Mouse (Mus musculus) fibroblast of lung, adult 2 months (primary cell): ENCODE measurements around the gene Man1a2.

Experiments
- DNase-seq: peaks from one replicate; pipeline ENCODE4 v3.0.0-alpha.2; 2011; ENCODE audit warnings: low read depth

Man1a2 gene

DNA sequence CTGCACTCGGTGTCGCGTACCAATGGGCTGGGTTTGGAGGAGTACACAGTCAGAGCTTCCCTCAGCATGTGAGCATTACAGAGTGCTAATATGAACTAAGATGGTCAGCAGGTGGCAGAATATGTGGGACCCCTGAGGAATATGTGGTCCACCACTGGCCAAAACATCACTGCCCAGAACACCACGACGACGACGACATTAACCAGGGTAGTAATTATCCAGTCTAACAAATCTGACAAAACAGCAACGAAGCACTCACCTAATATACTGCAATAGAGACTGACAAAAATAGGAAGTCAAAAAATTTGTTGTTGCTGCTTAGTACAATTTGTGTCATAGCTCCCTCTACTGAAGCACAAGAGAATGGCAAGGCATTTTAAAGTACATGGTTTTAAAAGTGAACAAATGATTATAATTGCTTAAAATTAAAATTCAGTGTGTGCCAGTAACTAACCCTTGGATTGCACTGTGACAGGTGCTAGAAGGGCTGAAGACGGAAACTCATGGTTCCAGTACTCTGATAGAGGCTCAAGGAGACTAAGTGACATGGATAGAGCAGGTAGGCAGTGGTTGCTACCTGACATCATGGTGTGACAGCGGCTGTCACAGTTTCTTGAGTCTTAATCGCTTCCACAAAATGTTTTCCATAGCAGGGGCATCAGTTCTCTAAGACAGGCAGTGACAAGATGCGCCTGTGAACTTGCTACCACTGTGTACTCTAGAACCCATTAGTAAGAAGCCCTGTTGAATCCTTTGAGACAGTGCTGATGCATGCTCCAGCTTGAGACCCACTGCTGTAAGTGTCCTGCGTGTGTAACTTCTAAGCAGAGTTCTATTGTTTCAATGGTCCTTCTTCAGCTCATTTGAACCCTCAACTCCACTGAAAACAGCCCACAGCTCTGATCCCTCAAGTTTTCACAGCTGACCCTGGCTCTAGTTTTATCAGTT, 116.6 kb downstream of the Man1a2 start:
- DNase-seq, result peak; percentile 17

DNA sequence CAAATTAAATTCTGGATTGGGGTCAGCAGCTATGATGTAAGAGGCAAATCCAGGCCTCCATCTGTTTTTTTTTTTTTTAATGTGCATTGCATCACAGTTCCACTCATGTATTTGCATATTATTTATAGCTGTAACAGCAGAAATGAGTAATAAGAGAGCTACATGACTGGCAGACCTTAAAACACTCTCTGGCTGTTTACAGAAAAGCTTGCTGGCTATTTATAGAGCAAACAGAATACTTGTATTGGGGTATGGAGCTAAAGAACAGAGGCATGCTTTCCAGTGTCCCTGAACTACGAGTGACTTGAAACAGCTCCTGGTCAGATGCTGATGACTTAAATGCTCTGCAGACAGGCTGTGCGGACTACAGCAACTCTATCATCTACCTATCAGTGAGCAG, 121.7 kb downstream of the Man1a2 start:
- DNase-seq, result no peak

DNA sequence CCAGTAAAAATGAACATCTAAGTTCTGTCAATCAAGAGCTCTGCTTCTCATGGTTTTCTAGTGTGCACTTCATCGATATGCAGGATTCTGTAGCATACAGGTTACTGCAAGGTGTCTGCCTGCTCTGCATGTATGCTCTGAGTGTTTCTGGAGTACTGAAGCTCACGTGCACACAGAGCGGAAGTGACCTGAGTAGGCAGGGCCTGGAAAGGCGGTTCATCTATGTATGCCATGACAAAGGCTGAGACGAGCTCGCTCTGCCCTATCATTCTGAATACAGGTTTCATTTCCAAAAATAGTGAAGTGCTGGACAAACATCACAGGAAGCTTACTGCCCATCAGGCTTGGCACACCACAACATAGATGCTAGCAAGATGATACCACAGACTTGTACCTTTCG, 122.8 kb downstream of the Man1a2 start:
- no peak for DNase-seq

DNA sequence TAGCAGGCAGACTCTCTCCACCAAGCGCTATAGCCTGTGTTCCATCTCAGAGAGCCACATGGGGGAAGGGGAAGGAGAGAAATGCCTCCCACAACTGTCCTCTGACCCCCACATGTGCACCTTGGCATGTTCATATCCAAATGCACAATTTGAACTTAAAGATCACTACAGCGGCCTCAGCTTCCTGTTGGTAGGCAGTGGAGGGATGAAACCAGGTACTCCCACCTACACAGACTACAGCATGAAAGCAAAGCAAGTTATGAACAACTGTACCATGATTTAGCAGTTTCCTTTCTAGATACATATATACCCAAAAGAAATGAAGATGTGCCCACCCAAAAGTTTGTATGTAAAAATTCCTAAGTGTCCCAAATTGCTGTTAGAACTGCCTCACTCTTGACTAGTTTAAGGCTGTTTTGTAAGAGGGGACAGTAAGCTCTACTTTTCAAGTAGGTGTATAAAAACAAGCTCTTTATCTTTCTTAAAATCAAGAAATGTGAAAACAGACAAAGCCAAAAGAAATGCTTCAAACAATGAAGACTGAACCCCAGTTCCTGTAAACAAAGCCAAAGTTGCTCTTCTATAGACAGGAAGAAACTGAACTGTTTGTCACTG, 123.6 kb downstream of the Man1a2 start:
- DNase-seq, result no peak

DNA sequence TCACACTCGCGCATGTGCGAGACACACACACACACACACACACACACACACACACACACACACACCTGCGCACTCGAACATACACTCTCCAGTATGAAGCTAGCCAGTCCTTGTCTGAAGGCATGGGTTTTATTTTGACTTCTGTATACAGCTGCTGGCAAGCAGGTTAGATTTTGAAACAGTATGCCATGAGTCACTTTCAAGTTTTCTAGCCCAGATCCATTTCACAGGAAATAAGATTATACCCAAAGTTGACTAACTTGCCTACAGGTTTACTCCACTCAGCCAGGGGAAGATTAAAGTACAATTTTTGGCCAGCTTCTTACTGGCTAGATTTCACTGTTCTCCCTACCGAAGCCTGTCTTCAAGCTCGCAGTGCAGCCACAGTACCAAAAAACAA, 125.9 kb downstream of the Man1a2 start:
- peak; percentile 37 for DNase-seq

DNA sequence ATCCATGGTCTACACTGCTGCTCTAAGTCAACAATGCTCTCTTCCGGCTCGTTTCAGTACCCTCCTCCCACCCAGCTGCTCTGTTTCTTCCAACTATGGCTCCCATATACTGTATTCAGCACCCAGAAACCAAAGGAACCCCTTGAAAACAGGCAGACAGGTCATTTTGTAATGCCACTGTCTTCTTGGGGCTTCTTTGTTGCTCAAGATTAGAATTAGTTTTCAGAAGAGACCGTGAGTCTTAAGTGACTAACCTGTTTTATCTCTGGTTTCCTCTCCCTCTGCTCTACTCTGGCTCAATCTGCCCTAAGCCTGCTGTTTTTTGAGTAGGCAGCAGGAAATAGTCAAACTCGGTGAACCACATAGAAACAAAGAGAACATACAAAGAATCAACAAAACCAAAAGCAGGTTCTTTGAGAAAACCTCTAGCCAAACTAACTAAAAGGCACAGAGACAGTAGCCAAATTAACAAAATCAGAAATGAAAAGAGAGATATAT, 127.0 kb downstream of the Man1a2 start:
- DNase-seq, result no peak

DNA sequence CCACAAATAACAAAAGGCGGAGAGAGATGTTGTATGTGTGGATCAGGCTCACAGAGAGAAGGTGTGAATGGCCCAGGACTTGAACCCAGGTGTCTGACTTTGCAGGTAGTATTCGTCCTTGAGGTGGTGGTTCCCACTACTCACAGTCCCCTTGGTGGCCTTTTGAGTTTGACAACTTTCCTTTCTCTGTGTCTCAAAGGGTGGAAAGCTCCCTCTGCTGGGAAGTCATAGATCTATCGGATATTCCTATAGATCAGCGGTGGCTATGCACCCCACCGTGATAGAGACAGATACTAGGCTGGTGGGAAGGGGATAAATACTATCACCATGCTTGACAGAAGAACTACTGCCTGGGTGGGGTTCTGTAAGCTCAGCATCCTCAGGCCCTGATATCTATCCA, 130.5 kb downstream of the Man1a2 start:
- no peak for DNase-seq

DNA sequence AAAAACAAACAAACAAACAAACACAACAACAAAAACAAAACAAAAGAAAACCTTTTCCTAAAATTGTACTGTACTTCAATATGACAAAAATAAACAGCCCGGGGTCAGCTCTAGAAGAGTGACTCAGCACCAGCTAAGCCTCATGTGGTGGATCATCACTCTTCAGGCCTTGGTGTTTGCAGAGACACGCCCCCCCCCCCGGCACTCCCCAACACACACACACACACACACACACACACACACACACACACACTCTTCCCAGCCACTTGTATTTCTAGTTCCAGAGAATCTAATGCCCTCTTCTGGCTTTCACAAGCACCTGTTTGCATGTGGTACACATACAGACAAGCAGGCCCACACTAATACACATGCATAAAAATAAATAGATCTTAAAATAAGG, 133.1 kb downstream of the Man1a2 start:
- no peak for DNase-seq

DNA sequence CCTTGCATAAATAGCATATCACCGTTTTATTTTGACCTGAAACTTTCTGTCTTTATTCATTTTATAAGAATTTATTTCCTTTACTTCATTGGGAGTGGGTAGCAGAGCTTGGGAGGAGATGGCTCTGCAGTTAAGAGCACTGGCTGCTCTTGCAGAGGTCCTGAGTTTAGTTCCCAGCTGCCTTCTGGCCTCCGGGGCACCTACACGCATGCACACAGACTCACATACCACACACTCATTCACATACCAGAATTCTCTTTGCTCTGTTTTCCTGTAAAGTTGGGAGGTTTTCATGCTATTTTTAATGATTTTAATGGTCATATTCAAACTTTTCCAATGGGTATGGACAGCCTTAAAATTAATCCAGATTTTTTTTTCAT, 137.4 kb downstream of the Man1a2 start:
- DNase-seq, result no peak

DNA sequence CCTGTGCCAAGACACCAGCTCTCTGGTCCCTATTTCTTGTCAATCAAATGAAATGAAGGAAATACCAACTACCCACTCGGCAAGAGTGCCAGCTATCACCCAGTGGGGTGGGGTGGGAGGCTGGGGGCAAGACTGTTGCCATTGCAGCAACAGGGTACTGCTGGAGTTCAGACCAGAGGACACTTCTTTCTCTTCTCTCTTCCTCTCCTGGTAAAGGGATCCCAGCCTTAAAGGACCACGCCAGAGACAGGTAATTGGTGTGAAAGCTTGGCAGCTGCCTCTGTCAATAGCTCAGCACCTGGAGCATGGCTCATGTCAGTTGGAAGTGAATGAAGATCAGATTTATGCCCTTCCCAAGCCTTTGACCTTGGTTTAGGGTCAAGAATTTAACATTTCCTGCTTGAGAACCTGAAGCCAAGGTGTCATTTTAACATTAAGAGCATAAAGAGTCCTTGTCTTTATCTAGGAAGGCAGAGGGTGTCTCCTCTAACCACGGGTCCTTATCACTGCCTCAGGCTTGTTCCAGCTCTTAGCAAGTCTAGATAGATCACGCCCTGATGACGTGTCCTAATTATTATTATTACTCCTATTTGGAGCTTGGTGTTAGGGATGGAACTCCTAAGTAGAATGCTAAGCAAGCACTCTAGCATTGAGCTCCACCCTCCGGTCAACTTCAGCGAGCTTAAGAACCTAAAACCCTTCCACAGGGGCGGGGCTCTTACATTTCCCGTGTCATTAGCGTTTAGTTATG, 138.0 kb downstream of the Man1a2 start:
- no peak for DNase-seq

DNA sequence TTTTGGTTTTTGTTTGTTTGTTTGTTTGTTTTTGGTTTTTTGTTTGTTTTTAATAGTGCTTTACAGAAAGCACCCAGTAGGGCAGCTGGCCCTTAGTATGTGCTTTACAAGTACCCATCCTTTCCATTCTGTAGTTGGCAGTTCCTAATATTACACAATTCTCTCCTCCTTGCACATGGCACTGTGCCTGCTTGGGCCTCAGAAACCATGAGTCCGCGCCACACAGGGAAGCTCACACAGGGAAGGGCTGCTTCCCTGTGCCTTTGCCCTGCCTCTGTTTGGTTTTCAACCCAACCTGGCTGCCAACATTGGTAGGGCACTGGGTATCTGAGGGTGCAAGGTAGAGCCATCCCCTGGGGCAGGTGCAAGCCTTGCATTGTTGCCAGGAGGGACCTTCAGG, 148.6 kb downstream of the Man1a2 start:
- DNase-seq, result no peak

DNA sequence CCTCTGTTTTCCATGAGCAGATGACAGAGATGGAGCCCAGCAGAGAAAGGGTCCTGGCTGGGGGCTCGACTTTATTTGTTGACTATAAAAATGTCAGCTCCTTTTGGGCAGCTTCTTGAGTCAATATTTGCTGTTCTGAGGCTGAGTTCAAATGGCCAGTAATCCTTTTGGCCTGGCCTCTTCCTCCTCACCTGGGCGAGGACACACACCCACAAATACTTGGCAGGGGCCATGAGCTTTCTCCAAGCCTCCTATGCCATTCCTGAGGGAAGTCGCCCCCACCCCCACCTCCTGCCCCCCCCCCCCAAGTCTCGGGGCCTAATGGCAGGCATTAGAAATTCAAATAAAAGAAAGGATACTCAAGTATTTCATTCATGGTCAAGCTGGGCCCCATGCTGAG, 149.4 kb downstream of the Man1a2 start:
- DNase-seq, result no peak

DNA sequence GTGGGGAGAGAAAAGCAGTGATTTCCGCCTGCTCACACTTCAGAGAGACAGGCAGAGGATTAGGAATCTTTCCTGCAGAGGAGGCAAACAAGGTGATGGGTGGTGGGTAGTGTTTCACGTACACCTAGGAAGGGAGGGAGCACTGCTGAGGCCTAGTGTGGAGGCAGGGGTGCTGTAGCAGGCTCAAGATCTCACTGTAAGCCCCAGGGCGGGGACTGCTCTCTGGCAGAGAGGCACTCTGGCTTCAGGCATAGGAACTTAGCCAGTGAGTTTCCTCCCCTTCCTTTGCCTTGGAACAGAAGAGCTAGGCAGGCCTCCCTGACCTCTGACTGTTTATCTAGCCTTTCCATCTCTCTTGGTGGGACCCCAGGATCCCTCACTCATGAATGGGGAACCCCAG, 150.0 kb downstream of the Man1a2 start:
- no peak for DNase-seq

DNA sequence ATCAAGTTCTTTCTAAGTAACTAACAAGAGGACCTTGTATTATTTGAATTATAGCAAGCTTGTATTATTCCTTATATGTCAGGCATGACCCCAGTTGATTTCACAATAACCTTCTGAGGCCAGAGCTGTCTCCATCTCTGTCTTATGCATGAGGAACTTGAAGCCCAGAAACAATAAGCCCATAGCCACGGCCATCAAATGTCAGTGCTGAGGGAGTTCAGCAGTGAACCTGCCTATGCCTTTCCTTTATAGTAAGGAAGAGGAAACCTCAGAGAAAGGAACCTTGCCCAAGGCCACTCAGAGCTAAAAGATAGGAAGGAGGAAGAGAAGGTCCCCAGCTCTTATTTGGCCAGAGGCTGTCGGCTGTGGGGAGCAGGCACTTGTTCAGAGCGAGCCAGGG, 150.9 kb downstream of the Man1a2 start:
- DNase-seq, result no peak

DNA sequence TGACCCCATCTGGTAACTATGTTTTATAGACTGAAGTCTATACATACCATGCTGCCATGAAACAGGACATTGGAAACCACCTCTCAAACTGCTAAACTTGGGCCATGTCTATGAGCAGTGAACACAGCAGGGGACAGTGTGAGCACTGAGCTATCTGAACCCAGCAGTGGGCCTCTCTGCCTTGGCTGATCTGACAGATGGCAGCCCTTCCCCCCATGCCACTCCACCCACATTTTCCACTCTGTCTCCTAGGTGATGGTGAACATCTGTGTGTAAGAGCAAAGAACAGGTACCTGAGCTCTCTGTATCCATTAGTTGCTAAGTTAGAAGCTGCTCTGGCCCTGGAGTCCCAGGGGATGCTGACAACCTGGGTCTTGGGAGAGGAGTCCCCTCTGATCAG, 151.9 kb downstream of the Man1a2 start:
- DNase-seq, result no peak

DNA sequence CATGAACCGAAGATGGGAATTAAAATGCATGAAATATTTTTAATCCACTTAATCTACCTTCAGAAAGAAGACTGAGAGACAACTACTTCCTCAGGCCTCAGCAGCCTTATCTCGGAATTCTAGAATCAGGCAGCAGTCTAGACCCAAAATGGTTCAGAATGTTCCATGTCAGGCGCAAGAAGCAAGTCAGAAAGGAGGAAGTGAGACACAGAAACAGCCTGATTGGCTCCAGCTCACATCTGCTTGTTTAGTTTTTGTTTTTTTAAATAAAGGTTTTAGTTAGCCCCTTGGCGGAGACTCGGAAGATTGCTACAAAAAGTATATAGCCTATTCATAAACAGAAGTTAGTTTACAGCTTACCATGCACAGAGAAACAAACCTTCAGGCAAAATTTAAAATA, 154.4 kb downstream of the Man1a2 start:
- no peak for DNase-seq

DNA sequence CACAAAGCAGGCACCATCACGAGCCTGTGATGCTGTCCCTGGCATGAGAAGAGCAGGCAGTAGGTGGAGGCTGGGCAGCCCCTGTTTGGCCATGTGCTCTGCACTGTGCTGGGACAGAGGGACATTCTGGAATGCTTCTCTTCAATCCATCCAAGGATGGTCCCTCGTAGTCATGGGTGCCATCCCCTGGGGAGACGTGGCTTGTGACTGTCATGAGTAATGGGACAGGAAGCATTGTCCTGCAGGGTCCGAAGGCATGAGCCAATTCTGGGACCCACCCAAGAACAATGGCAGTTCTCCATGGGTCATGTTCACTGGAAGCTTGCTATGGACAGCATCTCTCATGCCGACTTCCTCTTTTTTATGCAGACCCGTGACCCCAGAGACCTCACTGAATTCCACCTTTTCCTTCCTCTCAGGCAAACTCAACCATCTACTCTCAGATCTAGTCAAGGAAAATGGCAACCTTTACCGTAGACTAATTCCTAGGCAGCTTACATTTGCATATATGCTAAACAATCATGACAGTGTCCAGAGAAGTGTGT, 155.0 kb downstream of the Man1a2 start:
- no peak for DNase-seq

DNA sequence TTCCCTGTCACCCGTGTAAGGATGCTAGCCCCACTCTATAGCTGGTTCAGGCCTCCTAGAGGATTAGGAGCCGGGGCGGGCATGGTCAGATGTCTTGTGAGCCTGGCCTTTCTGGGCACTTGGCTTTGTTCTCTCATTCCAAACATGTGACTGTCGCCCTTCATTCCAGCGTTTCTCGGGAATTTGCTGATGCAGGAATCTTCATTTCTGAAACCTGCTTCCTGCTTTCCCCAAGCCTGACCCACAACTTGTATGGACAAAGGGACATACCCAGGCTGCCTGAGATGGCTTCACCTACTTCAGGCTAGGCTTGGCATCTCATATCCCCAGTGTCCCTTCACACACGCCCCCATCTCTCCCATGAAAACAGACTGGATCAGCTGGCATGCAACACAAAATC, 162.6 kb downstream of the Man1a2 start:
- no peak for DNase-seq

DNA sequence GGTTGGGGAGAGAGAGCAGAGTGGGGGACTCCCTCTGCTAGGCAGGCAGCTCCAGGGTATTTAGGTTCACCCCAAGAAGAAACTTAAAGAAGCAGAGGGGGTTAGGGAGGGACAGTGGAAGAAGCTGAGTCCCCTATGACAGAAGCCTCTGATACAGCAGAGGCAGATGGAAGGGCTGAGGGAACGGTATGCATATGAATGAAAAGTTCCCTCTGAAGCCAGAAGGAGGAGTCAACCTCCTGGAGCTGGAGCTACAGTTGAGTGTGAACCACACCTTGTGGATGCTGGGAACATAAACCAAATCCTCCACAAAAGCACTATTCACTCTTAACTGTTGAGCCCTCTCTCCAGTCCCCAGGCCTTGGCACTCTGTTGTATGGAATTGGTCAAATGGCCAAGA, 163.7 kb downstream of the Man1a2 start:
- no peak for DNase-seq

DNA sequence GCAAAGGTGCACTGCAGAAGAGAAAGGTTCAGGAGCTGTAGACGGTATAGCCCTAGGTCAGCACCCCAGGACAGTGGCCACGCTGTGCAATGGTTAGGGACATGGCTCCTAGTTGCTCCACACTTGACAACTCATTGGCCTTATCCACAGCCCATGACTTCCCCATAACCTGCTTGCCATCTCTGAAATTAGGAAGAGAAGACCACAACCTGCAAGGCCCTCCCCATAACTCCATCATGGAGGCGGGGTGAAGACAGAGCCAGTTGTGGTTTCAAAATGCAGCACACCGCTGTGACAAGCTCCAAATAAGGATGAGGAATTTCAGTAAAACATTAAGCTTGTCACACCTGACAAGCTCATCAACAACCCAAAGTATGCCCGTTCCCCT, 169.6 kb downstream of the Man1a2 start:
- DNase-seq, result no peak

DNA sequence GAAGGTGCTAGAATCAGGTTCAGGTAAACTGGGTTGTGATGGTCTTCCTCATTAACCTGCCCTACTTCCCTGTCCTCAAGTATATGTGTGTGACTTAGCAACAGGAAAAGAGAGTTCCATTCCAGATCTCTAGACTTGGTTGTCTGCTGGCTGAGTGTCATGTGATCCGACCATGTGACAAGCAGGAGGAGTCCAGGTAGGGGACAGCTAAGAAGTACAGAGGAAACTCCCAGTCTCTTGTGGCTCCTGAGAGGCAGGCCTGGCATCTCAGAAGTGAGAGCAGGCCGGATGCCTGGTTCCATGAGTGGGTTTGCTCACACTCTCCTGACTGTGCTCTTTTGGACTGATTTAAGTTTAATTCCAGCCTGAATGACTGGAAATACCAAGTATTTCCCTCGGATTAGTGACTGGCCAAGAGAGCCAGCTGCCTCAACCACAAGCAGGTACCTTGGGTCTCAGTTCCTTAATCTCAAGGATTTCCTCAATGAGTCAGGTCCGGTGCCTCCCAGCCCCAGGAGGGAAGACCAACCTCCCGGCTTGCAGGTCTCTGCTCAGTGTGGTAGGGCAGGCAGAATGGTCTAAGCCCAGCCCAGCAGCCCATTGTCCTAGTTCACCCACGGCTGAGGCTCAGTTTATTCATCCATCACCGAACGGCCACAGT, 170.1 kb downstream of the Man1a2 start:
- DNase-seq, result no peak
